Mouse (Mus musculus): Measurements from ENCODE around the gene Fcgbp.

- TF ChIP-seq CTCF (IDR thresholded peaks at IDR 0.05; ENCODE audit: low read depth) (peak; percentile 55), EP300 (IDR thresholded peaks at IDR 0.05; ENCODE audit: low read depth) (no peak)
These were observed 29.9 kb downstream of the Fcgbp start for GRCm38 (mm10) chr7:28100596-28101590.

All from liver, postnatal 0 days (tissue).